Mouse (Mus musculus) small intestine, adult 2 months (tissue): ENCODE measurements around the gene Nol3.
"Not testable (repeated sequence)": the region's sequence is repeated elsewhere in the genome, so short reads cannot be mapped to it uniquely, and the experiment has no call there.

ENCODE experiments used
- CTCF ChIP-seq: fragments of 200-500 bp; IDR thresholded peaks from 2 replicates; pipeline ENCODE4 v1.5.1; 2012; ENCODE audit warnings: low read depth, mild to moderate bottlenecking, control low read depth, inconsistent platforms, low read length, moderate library complexity, mixed read lengths; ENCODE audit not compliant: insufficient replicate concordance, insufficient read length; ENCODE audit errors: extremely low read depth
- POLR2A ChIP-seq: fragments of 200-500 bp; IDR thresholded peaks from 2 replicates; pipeline ENCODE4 v1.6.1; 2012; ENCODE audit warnings: low read depth, mild to moderate bottlenecking, control low read depth, inconsistent platforms, low read length, moderate library complexity

- not testable (repeated sequence) for TF ChIP-seq CTCF, POLR2A
Observed at GRCm38 (mm10) chr8:105232321-105232693, 43.6 kb upstream of the Nol3 start.
